Mouse (Mus musculus) forebrain, embryonic 14.5 days (tissue): ENCODE measurements around the gene Tnfsf13b. TPM values are rescaled to one million over a fixed set of nuclear protein-coding genes. Genes with fewer than 3 reads are reported as not detected.

Experiments
- ATAC-seq: fragments of 200-750 bp; cut with Nextera tagmentation; 2 replicates; pipeline ENCODE4 v1.8.0; 2017; ENCODE audit warnings: mild to moderate bottlenecking, moderate library complexity
- DNase-seq: peaks from one replicate; pipeline ENCODE4 v3.0.0-alpha.2; 2015; ENCODE audit warnings: low spot score
- H3K27ac ChIP-seq: fragments of 300-500 bp; sonication (generic); 2 replicates; pipeline ENCODE4 v1.5.1; 2014; ENCODE audit warnings: low read depth, mild to moderate bottlenecking, control low read depth, low read length, moderate library complexity
- H3K27me3 ChIP-seq: fragments of 300-500 bp; sonication (generic); replicated peaks from 2 replicates; pipeline ENCODE4 v1.6.1; 2014; ENCODE audit warnings: low read length, control low read depth, mixed read lengths; ENCODE audit not compliant: control insufficient read depth, insufficient read depth
- H3K36me3 ChIP-seq: fragments of 300-500 bp; sonication (generic); 2 replicates; pipeline ENCODE4 v1.6.1; 2014; ENCODE audit warnings: low read length, control low read depth; ENCODE audit not compliant: control insufficient read depth, insufficient read depth
- H3K4me1 ChIP-seq: fragments of 300-500 bp; sonication (generic); 2 replicates; pipeline ENCODE4 v1.6.1; 2014; ENCODE audit warnings: antibody characterized with exemption, low read length, control low read depth; ENCODE audit not compliant: control insufficient read depth, insufficient read depth
- H3K4me2 ChIP-seq: fragments of 300-500 bp; sonication (generic); 2 replicates; pipeline ENCODE4 v1.6.1; 2014; ENCODE audit warnings: mild to moderate bottlenecking, control low read depth, low read length
- H3K4me3 ChIP-seq: fragments of 300-500 bp; sonication (generic); 2 replicates; pipeline ENCODE4 v1.5.1; 2014; ENCODE audit warnings: low read depth, low read length, control low read depth
- H3K9ac ChIP-seq: fragments of 300-500 bp; sonication (generic); 2 replicates; pipeline ENCODE4 v1.6.1; 2014; ENCODE audit warnings: mild to moderate bottlenecking, low read length, control low read depth, moderate library complexity
- H3K9me3 ChIP-seq: fragments of 300-500 bp; sonication (generic); replicated peaks from 2 replicates; pipeline ENCODE4 v1.6.1; 2016; ENCODE audit warnings: low read length, control low read depth, mixed read lengths; ENCODE audit not compliant: control insufficient read depth
- WGBS: fragments of 180-500 bp; shearing (Covaris S2); extraction: QIAGEN DNeasy Blood & Tissue Kit; methylation state at CpG from one replicate; pipeline ENCODE4 v1.1.7; 2014; 5-methylcytosine and 5-hydroxymethylcytosine counted together
- polyA plus RNA-seq: library from polyadenylated mRNA; unstranded; fragments of >200 nt; fragmentation: Nextera tagmentation; extraction: Ambion mirVana; gene quantifications from 2 replicates; pipeline ENCODE4 v1.2.1, GENCODE M21; 2014

Tnfsf13b gene
- polyA plus RNA-seq, 1 experiment from 2014 or later, result 0.09 TPM

DNA sequence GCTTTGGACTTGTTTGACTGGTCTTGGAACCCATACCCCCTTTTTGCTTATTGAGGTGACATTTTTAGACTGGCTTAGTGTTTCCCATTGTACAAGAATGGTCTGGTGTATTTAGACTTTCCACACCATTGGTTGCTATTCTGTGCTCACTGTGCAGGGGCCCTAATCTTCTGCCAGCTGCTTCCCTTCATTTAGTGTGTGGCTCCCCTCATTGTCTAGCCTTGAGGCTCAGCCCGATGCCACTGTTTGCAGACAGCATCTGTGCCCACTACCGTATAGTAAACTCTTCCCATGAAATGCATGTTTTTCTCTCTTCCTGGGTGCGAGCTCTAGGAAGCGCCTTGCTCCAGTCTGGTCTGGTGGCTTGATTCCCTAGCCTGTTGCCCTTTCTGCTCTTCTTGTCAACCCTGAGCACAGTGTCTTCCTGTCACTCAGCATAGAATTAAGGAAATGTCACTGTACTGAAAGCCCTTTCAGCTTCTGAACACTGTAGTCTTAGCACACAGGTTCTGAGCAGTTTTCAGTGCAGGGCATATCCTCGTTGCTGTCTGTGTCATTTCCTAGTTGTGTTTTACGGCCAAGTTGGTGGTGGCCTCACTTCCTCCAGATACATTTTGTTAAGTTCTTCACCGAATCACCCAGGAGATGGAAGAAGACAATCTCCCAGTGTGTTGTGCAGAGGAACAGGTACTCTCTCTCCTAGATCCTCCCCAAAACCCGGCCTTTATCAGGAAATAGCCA is 24.2 kb downstream of the Tnfsf13b start:
- 71% methylated on average over 8 of the region's 8 CpGs for WGBS
- no peaks in the 10 kb centered on the region for H3K27me3 ChIP-seq
- H3K4me3 ChIP-seq, result no peak overlapping the region
- DNase-seq (no peak), ATAC-seq (no peak)
- H3K36me3 ChIP-seq, result no peaks in the 10 kb centered on the region
- no peak overlapping the region for H3K9ac ChIP-seq
- H3K4me1 ChIP-seq, result no peaks in the 10 kb centered on the region
- H3K4me2 ChIP-seq, result no peak overlapping the region
- H3K9me3 ChIP-seq, result no peaks in the 10 kb centered on the region
- H3K27ac ChIP-seq, result no peak overlapping the region

GRCm38 (mm10) chr8:10031177-10031576 is 24.9 kb downstream of the Tnfsf13b start:
- ATAC-seq, result no peak
- Histone ChIP-seq H3K9me3 (no peaks in the 10 kb centered on the region), H3K4me3 (no peak overlapping the region), H3K27ac (no peak overlapping the region), H3K27me3 (no peaks in the 10 kb centered on the region), H3K9ac (no peak overlapping the region), H3K36me3 (no peaks in the 10 kb centered on the region), H3K4me2 (no peak overlapping the region), H3K4me1 (no peaks in the 10 kb centered on the region)
- no peak for DNase-seq
- WGBS, result 90% methylated on average over 9 of the region's 9 CpGs

DNA sequence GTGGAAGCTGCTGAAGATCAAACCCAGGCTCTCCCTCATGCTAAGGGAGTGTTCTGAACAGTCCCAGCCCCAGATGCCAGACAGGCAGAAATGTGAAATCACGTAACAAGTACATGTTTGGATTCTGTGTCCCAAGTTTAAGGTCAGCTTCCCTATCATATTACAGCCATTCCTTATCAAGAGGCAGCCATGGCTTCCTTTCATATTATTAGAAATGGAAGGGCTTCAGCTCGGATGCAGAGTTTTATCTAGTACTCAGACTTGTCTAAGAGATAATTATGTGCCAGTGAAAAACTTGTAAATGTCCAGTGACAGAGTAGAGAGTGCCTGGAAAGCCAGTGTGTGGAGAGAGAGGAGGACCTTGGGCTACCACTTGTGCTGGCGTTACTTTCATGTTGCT is 34.6 kb downstream of the Tnfsf13b start:
- H3K27ac ChIP-seq, result no peak overlapping the region
- WGBS, result 70% methylated on average over 3 of the region's 3 CpGs
- ATAC-seq, result no peak

GRCm38 (mm10) chr8:10043842-10044510 is 37.7 kb downstream of the Tnfsf13b start:
- H3K36me3 ChIP-seq, result no peaks in the 10 kb centered on the region
- no peak overlapping the region for H3K9ac ChIP-seq
- H3K4me2 ChIP-seq, result no peak overlapping the region
- 46% methylated on average over 13 of the region's 13 CpGs for WGBS
- no peaks in the 10 kb centered on the region for H3K4me1 ChIP-seq
- DNase-seq (peak; percentile 87), ATAC-seq (peak; percentile 71)
- no peak overlapping the region for H3K4me3 ChIP-seq
- H3K9me3 ChIP-seq, result no peaks in the 10 kb centered on the region
- H3K27ac ChIP-seq, result no peak overlapping the region
- H3K27me3 ChIP-seq, result 0 out of 2 replicates have a peak, but pooled peaks cover 2% of the 10 kb centered on the region

More for the DNA sequence above, 34.6 kb downstream of the Tnfsf13b start:
- no peak for DNase-seq
- H3K27me3 ChIP-seq, result 0 out of 2 replicates have a peak, but pooled peaks cover 2% of the 10 kb centered on the region
- H3K4me1 ChIP-seq, result no peaks in the 10 kb centered on the region
- no peak overlapping the region for H3K9ac ChIP-seq
- no peaks in the 10 kb centered on the region for H3K36me3 ChIP-seq
- H3K4me2 ChIP-seq, result no peak overlapping the region
- H3K9me3 ChIP-seq, result no peaks in the 10 kb centered on the region
- no peak overlapping the region for H3K4me3 ChIP-seq

DNA sequence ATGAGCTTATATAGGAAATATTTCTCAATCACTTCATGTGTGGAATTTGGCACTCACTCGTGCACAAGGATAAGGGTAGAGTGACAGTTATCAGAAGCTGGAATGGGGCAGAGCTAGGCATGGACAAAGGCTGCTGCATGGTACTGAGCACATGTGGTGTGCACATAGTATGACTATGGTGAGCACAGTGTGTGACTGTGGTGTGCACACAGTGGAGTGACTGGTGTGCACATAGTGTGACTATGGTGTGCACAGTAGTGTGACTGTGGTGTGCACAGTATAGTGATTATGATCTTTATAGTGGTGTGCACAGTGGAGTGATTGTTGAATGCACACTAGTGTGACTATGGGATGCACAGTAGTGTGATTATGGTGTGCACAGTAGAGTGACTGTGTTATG is 39.5 kb downstream of the Tnfsf13b start:
- no peak overlapping the region for H3K9ac ChIP-seq
- H3K4me2 ChIP-seq, result no peak overlapping the region
- H3K4me1 ChIP-seq, result no peaks in the 10 kb centered on the region
- ATAC-seq (no peak), DNase-seq (no peak)
- H3K36me3 ChIP-seq, result no peaks in the 10 kb centered on the region
- H3K27me3 ChIP-seq, result 0 out of 2 replicates have a peak, but pooled peaks cover 2% of the 10 kb centered on the region
- WGBS, result 84% methylated on average over 1 of the region's 1 CpGs
- no peak overlapping the region for H3K27ac ChIP-seq
- no peaks in the 10 kb centered on the region for H3K9me3 ChIP-seq
- H3K4me3 ChIP-seq, result no peak overlapping the region

DNA sequence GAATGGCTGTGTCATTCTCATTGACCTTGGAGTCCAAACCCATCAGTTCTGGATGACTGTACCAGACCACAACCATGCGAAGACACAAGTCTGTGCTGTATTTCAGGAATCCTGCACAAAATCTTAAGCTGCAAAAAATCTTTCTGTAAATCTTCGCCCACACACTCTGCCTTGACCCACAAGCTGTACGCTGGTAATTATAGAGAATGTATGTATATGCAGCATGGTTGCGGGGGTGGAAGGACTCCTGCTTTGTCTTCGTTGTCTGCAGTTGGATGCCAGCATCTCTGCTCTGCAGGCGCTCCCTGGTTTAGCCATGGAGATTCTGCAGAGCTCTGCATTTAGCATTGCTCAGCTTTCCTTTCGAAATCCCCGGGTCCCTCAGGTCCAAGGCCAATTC is 42.9 kb downstream of the Tnfsf13b start:
- H3K9ac ChIP-seq, result no peak overlapping the region
- ATAC-seq (no peak), DNase-seq (no peak)
- H3K4me1 ChIP-seq, result peaks cover 3% of the 10 kb centered on the region
- no peaks in the 10 kb centered on the region for H3K27me3 ChIP-seq
- H3K4me2 ChIP-seq, result no peak overlapping the region
- H3K9me3 ChIP-seq, result no peaks in the 10 kb centered on the region
- WGBS, result 72% methylated on average over 8 of the region's 8 CpGs
- H3K27ac ChIP-seq, result no peak overlapping the region
- H3K4me3 ChIP-seq, result no peak overlapping the region
- H3K36me3 ChIP-seq, result no peaks in the 10 kb centered on the region

DNA sequence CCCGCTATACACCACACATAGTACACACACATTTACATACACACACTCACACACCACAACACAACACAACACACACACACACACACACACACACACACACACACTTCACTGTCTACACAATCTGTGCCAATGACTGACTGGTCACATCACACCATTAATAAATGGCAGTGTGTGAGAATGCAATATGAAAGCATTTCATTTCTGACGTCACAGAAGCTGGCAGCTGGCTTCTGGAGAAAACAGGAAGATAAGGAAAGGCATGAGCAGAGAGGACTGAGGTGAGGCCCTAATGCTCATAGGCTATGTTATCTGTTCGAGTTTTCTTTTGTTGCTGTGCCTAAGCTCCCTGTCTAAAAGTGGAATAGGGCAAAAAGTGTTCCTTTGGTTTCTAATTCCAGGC is 45.3 kb downstream of the Tnfsf13b start:
- Histone ChIP-seq H3K4me1 (peaks cover 3% of the 10 kb centered on the region), H3K4me3 (no peak overlapping the region), H3K27ac (no peak overlapping the region), H3K4me2 (no peak overlapping the region), H3K9me3 (no peaks in the 10 kb centered on the region), H3K36me3 (no peaks in the 10 kb centered on the region), H3K27me3 (no peaks in the 10 kb centered on the region), H3K9ac (no peak overlapping the region)
- ATAC-seq (no peak), DNase-seq (no peak)
- WGBS, result 71% methylated on average over 3 of the region's 3 CpGs

GRCm38 (mm10) chr8:10053571-10053990 is 47.3 kb downstream of the Tnfsf13b start:
- DNase-seq (peak; percentile 87), ATAC-seq (peak; percentile 68)
- Histone ChIP-seq H3K27ac (0 out of 2 replicates have a peak overlapping the region, but pooled peaks have one; percentile 18), H3K9ac (no peak overlapping the region), H3K27me3 (no peaks in the 10 kb centered on the region), H3K4me3 (no peak overlapping the region), H3K36me3 (no peaks in the 10 kb centered on the region), H3K4me2 (no peak overlapping the region), H3K9me3 (no peaks in the 10 kb centered on the region), H3K4me1 (peaks cover 3% of the 10 kb centered on the region)
- WGBS, result 18% methylated on average over 3 of the region's 3 CpGs

GRCm38 (mm10) chr8:10061001-10061400 is 54.7 kb downstream of the Tnfsf13b start:
- Histone ChIP-seq H3K4me1 (no peaks in the 10 kb centered on the region), H3K4me3 (no peak overlapping the region), H3K36me3 (no peaks in the 10 kb centered on the region), H3K4me2 (no peak overlapping the region), H3K27ac (no peak overlapping the region), H3K27me3 (no peaks in the 10 kb centered on the region), H3K9me3 (no peaks in the 10 kb centered on the region), H3K9ac (no peak overlapping the region)
- ATAC-seq, result no peak
- no peak for DNase-seq
- WGBS, result 33% methylated on average over 1 of the region's 1 CpGs
